Mouse (Mus musculus): ENCODE data around the gene Pigu.
A peak's percentile ranks its signal among the peaks of the same experiment; 100 is the strongest.

DNA sequence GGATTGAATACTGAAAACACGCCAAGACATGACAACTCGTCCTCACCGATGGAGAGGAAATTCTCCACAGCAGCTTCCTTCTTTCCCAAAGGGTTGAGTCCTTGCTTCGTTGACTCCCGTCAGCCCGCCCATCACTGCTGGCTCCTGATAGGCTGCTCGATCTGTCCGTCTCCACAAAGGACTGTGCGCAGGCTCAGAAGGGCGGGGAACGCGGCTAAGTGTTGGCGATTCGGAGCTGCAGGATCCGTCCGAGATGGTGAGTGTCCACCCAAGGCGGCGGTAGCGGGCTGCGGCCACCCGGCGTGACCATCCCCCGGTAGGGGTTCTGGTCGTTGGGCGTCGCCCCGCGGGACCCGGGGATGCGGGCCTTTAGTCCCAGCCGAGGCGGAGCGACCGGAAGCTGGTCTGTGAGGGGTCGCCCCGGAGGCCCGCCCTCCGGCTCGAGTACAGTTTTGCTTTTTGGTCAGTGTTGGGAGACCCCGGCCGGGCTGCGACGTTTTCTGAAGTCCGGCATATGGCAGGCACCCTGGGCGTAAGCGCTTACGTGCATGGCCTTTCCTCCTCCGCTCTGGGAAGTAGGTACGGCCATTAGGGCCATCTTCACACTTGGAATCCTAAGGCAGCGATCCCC, 120.8 kb downstream of the Pigu start, which contains the start of gene Dynlrb1:
- no peak for TF ChIP-seq CTCF (IDR thresholded peaks at IDR 0.05; ENCODE audit: borderline replicate concordance, insufficient read depth, low read length)
- peak; percentile 89 for TF ChIP-seq POLR2A (IDR thresholded peaks at IDR 0.05; ENCODE audit: low read depth, low read length)

All from embryonic fibroblast, embryonic 13.5 days (primary cell).